Mouse (Mus musculus) liver, adult 2 months (tissue): ENCODE data around the gene Itsn1.

Experiments used
- CTCF ChIP-seq: fragments of 200-500 bp; IDR thresholded peaks from 2 replicates; pipeline ENCODE4 v1.5.1; 2011; ENCODE audit warnings: low read depth, low read length, control low read depth
- POLR2A ChIP-seq: fragments of 200-500 bp; IDR thresholded peaks from 2 replicates; pipeline ENCODE4 v1.6.1; 2011; ENCODE audit warnings: low read length, control low read depth; ENCODE audit not compliant: insufficient read depth; ENCODE audit errors: extremely low read depth

DNA sequence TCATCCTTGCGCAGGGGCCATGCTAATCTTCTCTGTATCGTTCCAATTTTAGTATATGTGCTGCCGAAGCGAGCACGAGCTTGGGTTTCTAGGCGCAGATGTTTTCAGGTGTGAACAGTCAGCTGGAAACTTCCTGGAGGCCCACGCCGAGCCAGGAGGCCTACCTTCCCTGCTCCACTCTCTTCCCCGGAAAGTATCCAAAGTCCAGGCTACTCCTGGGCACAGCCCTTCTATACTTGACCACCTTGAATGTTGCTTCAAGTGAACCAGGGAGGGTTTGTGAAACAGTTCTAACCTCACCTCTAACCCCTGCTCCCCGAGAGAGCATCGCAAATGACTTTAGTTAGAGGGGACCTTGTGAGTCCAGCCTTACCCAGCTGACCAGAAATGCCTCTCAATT, 192.3 kb downstream of the Itsn1 start:
- TF ChIP-seq CTCF: no peak
- TF ChIP-seq POLR2A: no peak
